Mouse (Mus musculus) testis, adult 2 months (tissue): ENCODE measurements around the gene Bmp8b.
"Not testable (repeated sequence)": the region's sequence is repeated elsewhere in the genome, so short reads cannot be mapped to it uniquely, and the experiment has no call there.

Source experiments
- CTCF ChIP-seq: fragments of 200-500 bp; IDR thresholded peaks from 2 replicates; pipeline ENCODE4 v1.5.1; 2012; ENCODE audit warnings: low read depth, mild to moderate bottlenecking, inconsistent platforms, low read length, moderate library complexity; ENCODE audit not compliant: control insufficient read depth, insufficient read depth, insufficient replicate concordance
- POLR2A ChIP-seq: fragments of 200-500 bp; IDR thresholded peaks from 2 replicates; pipeline ENCODE4 v1.6.1; 2012; ENCODE audit warnings: low read depth, mild to moderate bottlenecking, inconsistent platforms, low read length, moderate library complexity; ENCODE audit not compliant: control insufficient read depth

GRCm38 (mm10) chr4:123161251-123161650 lies 56.3 kb downstream of the Bmp8b start:
- not testable (repeated sequence) for TF ChIP-seq POLR2A, CTCF
